Mouse (Mus musculus) embryonic facial prominence, embryonic 15.5 days (tissue): ENCODE data around the gene Ankrd13a. TPM values are rescaled to one million over a fixed set of nuclear protein-coding genes. Genes with fewer than 3 reads are reported as not detected.
"Not testable (repeated sequence)": the region's sequence is repeated elsewhere in the genome, so short reads cannot be mapped to it uniquely, and the experiment has no call there.

Experiments
- ATAC-seq: fragments of 200-750 bp; cut with Nextera tagmentation; 2 replicates; pipeline ENCODE4 v1.8.0; 2017; ENCODE audit warnings: low read depth, moderate TSS enrichment; ENCODE audit not compliant: insufficient number of reproducible peaks, low FRiP score, low TSS enrichment
- H3K27ac ChIP-seq: fragments of 300-500 bp; sonication (generic); replicated peaks from 2 replicates; pipeline ENCODE4 v1.5.1; 2015; ENCODE audit warnings: mild to moderate bottlenecking, inconsistent platforms
- H3K27me3 ChIP-seq: fragments of 300-500 bp; sonication (generic); 2 replicates; pipeline ENCODE4 v1.6.1; 2015; ENCODE audit warnings: inconsistent platforms
- H3K36me3 ChIP-seq: fragments of 300-500 bp; sonication (generic); 2 replicates; pipeline ENCODE4 v1.6.1; 2015; ENCODE audit warnings: mild to moderate bottlenecking, inconsistent platforms
- H3K4me1 ChIP-seq: fragments of 300-500 bp; sonication (generic); 2 replicates; pipeline ENCODE4 v1.6.1; 2015; ENCODE audit warnings: inconsistent platforms
- H3K4me2 ChIP-seq: fragments of 300-500 bp; sonication (generic); replicated peaks from 2 replicates; pipeline ENCODE4 v1.6.1; 2015; ENCODE audit warnings: mild to moderate bottlenecking, inconsistent platforms
- H3K4me3 ChIP-seq: fragments of 300-500 bp; sonication (generic); replicated peaks from 2 replicates; pipeline ENCODE4 v1.5.1; 2015; ENCODE audit warnings: mild to moderate bottlenecking, inconsistent platforms
- H3K9ac ChIP-seq: fragments of 300-500 bp; sonication (generic); 2 replicates; pipeline ENCODE4 v1.6.1; 2015; ENCODE audit warnings: inconsistent platforms
- H3K9me3 ChIP-seq: fragments of 300-500 bp; sonication (generic); replicated peaks from 2 replicates; pipeline ENCODE4 v1.6.1; 2016; ENCODE audit warnings: inconsistent platforms
- WGBS: fragments of 180-500 bp; shearing (Covaris S2); methylation state at CpG from one replicate; pipeline ENCODE4 v1.1.7; 2015; 5-methylcytosine and 5-hydroxymethylcytosine counted together
- microRNA-seq: library from miRNA; unstranded; fragments of <30 nt; microRNA quantifications from one replicate; pipeline ENCODE4, GENCODE M21; 2016; ENCODE audit warnings: borderline number of aligned reads
- polyA plus RNA-seq: library from polyadenylated mRNA; unstranded; fragments of >200 nt; fragmentation: Nextera tagmentation; extraction: Ambion mirVana; gene quantifications from 2 replicates; pipeline ENCODE4 v1.2.1, GENCODE M21; 2015

The Ankrd13a gene
- polyA plus RNA-seq, 1 experiment from 2014 or later = 54.9 TPM

DNA sequence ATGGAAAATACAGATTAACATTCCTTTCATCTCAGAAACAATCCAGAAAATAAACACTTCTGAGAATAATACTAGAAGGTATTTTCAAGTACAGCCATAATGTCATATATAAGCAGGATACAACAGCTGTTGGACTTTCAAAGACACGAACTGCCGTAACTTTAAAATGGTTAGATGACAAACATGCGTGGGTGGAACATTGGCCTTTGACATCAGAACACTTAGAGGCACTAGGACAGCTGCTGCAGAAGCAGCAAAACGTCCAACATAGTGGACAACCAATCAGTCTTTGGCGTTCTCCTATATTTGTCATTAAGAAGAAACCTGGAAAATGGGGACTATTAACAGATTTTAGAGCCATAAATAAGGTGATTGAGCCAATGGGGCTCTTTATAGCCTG is 66.0 kb downstream of the Ankrd13a start:
- H3K4me3 ChIP-seq, H3K36me3 ChIP-seq, H3K4me2 ChIP-seq, H3K9me3 ChIP-seq, H3K9ac ChIP-seq, H3K27ac ChIP-seq, H3K27me3 ChIP-seq, ATAC-seq: not testable (repeated sequence)
- peaks cover 15% of the 10 kb centered on the region for H3K4me1 ChIP-seq
- 53% methylated on average over 5 of the region's 5 CpGs for WGBS

DNA sequence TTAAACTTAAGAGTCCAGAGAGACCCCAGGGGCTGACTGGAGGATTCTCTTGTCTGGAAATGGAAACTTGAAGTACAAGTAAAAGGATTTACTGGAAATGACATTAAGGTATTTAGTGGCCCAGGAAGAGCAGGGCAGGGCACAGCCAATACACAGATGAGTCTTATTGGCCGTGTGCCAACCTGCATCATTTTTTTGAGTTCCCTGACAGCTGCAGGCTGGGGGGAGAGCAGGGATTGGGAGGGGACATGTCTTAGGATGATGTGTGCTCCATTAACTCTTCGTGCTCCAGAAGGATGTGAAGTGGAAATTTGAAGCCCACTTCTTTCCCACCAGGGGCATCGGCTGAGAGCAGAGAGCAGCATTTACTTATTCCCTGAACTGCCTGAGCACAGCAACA is 67.7 kb downstream of the Ankrd13a start:
- H3K4me1 ChIP-seq = peaks cover 15% of the 10 kb centered on the region
- 23% methylated on average over 3 of the region's 3 CpGs for WGBS
- ATAC-seq = peak; percentile 66; the same call in 1 of the 2 replicates
- not testable (repeated sequence) for H3K9ac ChIP-seq, H3K9me3 ChIP-seq, H3K4me2 ChIP-seq, H3K36me3 ChIP-seq, H3K27me3 ChIP-seq, H3K4me3 ChIP-seq
- H3K27ac ChIP-seq = peak overlapping the region; percentile 67; the same call in 1 of the 2 replicates

DNA sequence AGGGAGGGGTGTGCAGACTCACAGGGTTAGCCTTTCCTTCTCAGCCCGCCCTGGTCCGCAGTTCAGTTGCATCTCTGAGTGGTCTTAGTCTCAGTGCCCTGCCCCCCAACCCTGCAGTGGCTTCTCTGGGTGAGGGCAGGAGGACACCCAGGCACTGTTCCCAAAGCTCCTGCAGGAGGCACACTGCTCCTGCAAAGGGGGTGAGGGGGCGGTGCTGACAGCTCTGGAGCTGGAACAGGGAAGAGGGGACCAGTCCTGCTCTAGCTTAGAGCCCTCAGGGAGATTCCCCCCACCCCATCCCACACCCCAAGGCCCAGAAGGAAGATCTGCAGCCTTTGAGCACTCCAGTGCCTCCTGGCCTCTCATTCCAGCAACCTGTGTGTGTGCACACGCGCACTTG is 68.2 kb downstream of the Ankrd13a start:
- Histone ChIP-seq H3K4me3 (no peak overlapping the region), H3K4me1 (peaks cover 15% of the 10 kb centered on the region), H3K4me2 (no peak overlapping the region), H3K9me3 (no peaks in the 10 kb centered on the region), H3K27ac (0 out of 2 replicates have a peak overlapping the region, but pooled peaks have one; percentile 29), H3K9ac (no peak overlapping the region), H3K27me3 (no peaks in the 10 kb centered on the region), H3K36me3 (no peaks in the 10 kb centered on the region)
- no peak for ATAC-seq
- 48% methylated on average over 5 of the region's 5 CpGs for WGBS

DNA sequence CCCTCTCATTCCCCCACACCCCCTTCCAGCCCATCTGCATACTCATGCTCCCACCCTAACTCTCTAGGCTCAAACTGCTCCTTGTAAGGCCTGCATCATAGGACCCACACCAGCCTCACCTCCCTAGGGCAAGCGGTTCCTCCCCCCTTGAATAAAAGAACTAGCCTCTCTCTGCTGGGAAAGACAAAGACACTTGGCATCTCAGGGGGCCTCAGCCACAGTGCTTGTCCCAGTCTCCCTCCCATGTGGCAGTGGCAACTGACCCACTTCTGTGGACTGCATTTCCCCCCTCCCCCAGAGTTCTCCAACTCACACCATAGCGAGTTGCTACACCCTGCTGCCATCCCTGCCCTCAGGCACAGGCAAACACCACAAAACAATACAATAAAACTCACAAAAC is 69.9 kb downstream of the Ankrd13a start:
- 56% methylated on average over 2 of the region's 2 CpGs for WGBS
- not testable (repeated sequence) for ATAC-seq, H3K36me3 ChIP-seq

DNA sequence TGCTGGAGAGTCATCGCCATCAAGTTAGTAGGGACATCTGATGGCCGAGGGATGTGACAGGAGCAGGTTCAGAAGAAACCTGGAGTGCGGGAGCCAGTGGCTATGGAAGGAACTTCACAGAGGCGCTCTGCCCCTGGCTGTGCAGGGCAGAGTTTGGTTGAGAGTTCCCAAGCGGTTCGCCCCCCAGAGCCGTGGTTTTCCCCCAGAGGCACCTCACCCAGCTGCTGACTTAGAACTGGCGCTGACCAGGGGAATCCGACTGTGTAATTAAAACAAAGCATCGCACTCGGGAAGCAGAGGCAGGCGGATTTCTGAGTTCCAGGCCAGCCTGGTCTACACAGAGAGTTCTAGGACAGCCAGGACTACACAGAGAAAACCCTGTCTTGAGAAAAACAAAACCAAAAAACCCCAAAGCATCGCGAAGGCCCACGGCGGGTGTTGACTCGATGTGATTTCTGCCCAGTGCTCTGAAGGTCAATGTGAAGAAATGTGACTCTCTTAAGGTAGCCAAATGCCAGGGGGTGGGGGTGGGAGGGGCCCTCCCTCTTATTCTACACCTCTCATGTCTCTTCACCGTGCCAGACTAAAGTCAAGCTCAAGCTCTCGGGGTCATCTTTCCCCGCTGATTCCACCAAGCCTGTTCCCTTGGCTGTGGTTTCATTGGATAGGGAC is 77.2 kb downstream of the Ankrd13a start:
- 82% methylated on average over 20 of the region's 20 CpGs for WGBS
- no peaks in the 10 kb centered on the region for H3K9me3 ChIP-seq
- H3K27ac ChIP-seq = no peak overlapping the region

More for the DNA sequence above, 69.9 kb downstream of the Ankrd13a start:
- peaks cover 15% of the 10 kb centered on the region for H3K4me1 ChIP-seq
- H3K4me3 ChIP-seq, H3K9ac ChIP-seq, H3K4me2 ChIP-seq, H3K9me3 ChIP-seq, H3K27ac ChIP-seq, H3K27me3 ChIP-seq: not testable (repeated sequence)

DNA sequence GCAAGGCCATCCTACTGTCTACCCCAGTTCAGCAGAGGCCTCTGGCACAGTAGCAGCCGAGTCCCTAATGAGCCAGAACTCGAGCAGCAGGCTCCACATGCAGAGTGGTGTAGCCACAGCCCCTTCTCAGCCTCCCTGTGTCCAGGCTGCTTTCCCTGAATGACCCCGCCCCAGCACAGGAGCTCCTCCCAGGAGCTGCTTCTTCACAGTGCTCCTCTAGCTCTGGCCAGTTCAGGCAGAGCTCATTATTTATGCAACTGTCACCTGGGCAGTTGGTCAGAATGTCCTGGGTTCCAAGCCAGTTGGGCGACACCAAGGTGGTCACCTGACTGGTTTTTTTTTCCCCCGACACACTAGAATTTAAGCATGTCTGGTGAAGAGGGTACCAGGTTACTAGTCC is 78.9 kb downstream of the Ankrd13a start, which contains the start of gene 4930519G04Rik:
TSS of gene 4930519G04Rik (plus strand) at position 301 of the 400 bp plus-strand sequence.
- H3K27me3 ChIP-seq, H3K27ac ChIP-seq, ATAC-seq, H3K4me3 ChIP-seq, H3K9ac ChIP-seq, H3K4me1 ChIP-seq, H3K9me3 ChIP-seq, H3K4me2 ChIP-seq, H3K36me3 ChIP-seq: not testable (repeated sequence)
- 70% methylated on average over 3 of the region's 5 CpGs for WGBS

More for the DNA sequence above, 77.2 kb downstream of the Ankrd13a start:
- no peak overlapping the region for H3K4me3 ChIP-seq
- no peak overlapping the region for H3K9ac ChIP-seq
- no peak overlapping the region for H3K4me2 ChIP-seq
- H3K36me3 ChIP-seq = no peaks in the 10 kb centered on the region
- H3K27me3 ChIP-seq = peaks cover 3% of the 10 kb centered on the region; the same call in 1 of the 2 replicates
- 0 out of 2 replicates have a peak, but pooled peaks cover 3% of the 10 kb centered on the region for H3K4me1 ChIP-seq
- no peak for ATAC-seq

Small RNAs within 50 kb of the gene (microRNA-seq; reads per million reads assigned to microRNA genes)
- gene Mir6240 = 19.5 reads per million, percentile 36 among the genes with 10 or more reads in this experiment

Other genes with a start within 250 kb of the Ankrd13a start
- 1.5 and 1.9 TPM in 2 replicates for gene Fam222a, start 206.7 kb upstream of the Ankrd13a start, polyA plus RNA-seq
- gene Trpv4, start 116.3 kb upstream of the Ankrd13a start, polyA plus RNA-seq = 14.6 and 15.0 TPM in 2 replicates
- gene Gltp, start 83.7 kb upstream of the Ankrd13a start, polyA plus RNA-seq = 287 and 358 TPM in 2 replicates
- 16.3 and 17.4 TPM in 2 replicates for gene Tchp, start 66.9 kb upstream of the Ankrd13a start, polyA plus RNA-seq
- gene Git2, start 840 bp downstream of the Ankrd13a start, polyA plus RNA-seq = 49.6 and 54.9 TPM in 2 replicates
- gene 1500011B03Rik, start 48.8 kb downstream of the Ankrd13a start, polyA plus RNA-seq = 90.1 and 91.9 TPM in 2 replicates
- gene 4930519G04Rik, start 79.0 kb downstream of the Ankrd13a start, polyA plus RNA-seq = not detected in 2 replicates
- gene Gm9936, start 84.0 kb downstream of the Ankrd13a start, polyA plus RNA-seq = 0.37 and 0.38 TPM in 2 replicates
- 4.8 and 6.5 TPM in 2 replicates for gene Oasl2, start 122.3 kb downstream of the Ankrd13a start, polyA plus RNA-seq
- 0.45 and 0.89 TPM in 2 replicates for gene Oasl1, start 148.6 kb downstream of the Ankrd13a start, polyA plus RNA-seq
- gene 2210016L21Rik, start 167.5 kb downstream of the Ankrd13a start, polyA plus RNA-seq = 61.8 and 69.0 TPM in 2 replicates
- 0.07 TPM in 1 of 2 replicates, not detected in the other for gene Hnf1a, start 196.4 kb downstream of the Ankrd13a start, polyA plus RNA-seq
- 20.9 and 24.9 TPM in 2 replicates for gene Sppl3, start 236.5 kb downstream of the Ankrd13a start, polyA plus RNA-seq